Mouse (Mus musculus) myocyte (in vitro differentiated cells): Measurements from ENCODE around the gene Dydc2.

ENCODE experiments used
- E2F4 ChIP-seq: IDR thresholded peaks from one replicate; pipeline ENCODE4 v1.6.1; 2011; ENCODE audit warnings: mild to moderate bottlenecking, control low read depth, moderate library complexity; ENCODE audit not compliant: insufficient read depth
- POLR2A ChIP-seq: IDR thresholded peaks from one replicate; pipeline ENCODE4 v1.6.1; 2011; ENCODE audit warnings: low read depth, mild to moderate bottlenecking, control low read depth, moderate library complexity; ENCODE audit not compliant: insufficient read length
- TCF12 ChIP-seq: IDR thresholded peaks from one replicate; pipeline ENCODE4 v1.6.1; 2011; ENCODE audit warnings: mild to moderate bottlenecking, control low read depth; ENCODE audit not compliant: poor library complexity, insufficient read depth, severe bottlenecking

DNA sequence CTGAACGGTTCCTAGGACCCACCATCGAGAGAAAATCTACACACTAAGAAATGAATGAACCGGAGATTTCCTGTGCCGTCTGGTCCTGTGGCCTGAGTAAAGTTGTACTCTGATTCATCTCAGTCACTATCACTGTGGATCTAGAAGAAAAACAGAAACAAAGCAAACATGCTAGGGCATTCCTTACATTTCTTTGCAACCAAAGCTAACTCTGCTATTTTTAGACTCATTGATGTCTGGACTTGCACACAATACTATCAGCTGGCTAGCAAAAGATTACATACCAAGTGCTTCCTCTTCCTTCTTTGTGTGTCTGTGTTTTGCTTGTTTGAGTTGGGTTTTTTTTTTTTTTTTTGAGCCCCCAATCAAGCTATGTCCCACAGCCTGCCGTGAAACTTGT is 51.5 kb downstream of the Dydc2 start:
- TF ChIP-seq POLR2A (no peak), TCF12 (no peak), E2F4 (no peak)
